Mouse (Mus musculus) megakaryocyte, adult 5-6 weeks (primary cell): ENCODE measurements around the gene Hand1. TPM values are rescaled to one million over a fixed set of nuclear protein-coding genes. Genes with fewer than 3 reads are reported as not detected.
"Not testable (repeated sequence)": the region's sequence is repeated elsewhere in the genome, so short reads cannot be mapped to it uniquely, and the experiment has no call there.

Source experiments
- ATAC-seq: 2 replicates; pipeline ENCODE4 v1.8.0; 2016; ENCODE audit warnings: mild to moderate bottlenecking, inconsistent platforms; ENCODE audit not compliant: poor library complexity, severe bottlenecking
- total RNA-seq, 2 experiments: library from RNA; stranded (forward) in 1 of 2; stranded (reverse) in 1 of 2; fragments of 153-499, 151-499 nt in 1 of 2; fragments of 221-1000, 200-1000 nt in 1 of 2; gene quantifications; 2 replicates each; pipeline versions ENCODE4 v1.2.3 to v1.2.4; 2015 to 2017

Gene Hand1
- total RNA-seq, 2 experiments from 2014 or later, result not detected

- ATAC-seq, result no peak
Observed at GRCm38 (mm10) chr11:57834031-57834430, 1.4 kb upstream of the Hand1 start.

GRCm38 (mm10) chr11:57833296-57833977 lies 819 bp upstream of the Hand1 start:
- no peak for ATAC-seq

GRCm38 (mm10) chr11:57831861-57832260 lies 757 bp downstream of the Hand1 start:
- no peak for ATAC-seq

- ATAC-seq, result no peak
Observed at GRCm38 (mm10) chr11:57831281-57831781, 1.3 kb downstream of the Hand1 start.

- no peak for ATAC-seq
Observed at GRCm38 (mm10) chr11:57829871-57830775, 2.5 kb downstream of the Hand1 start.

GRCm38 (mm10) chr11:57828955-57829870 lies 3.4 kb downstream of the Hand1 start:
- no peak for ATAC-seq

GRCm38 (mm10) chr11:57827915-57828545 lies 4.6 kb downstream of the Hand1 start:
- ATAC-seq, result no peak

GRCm38 (mm10) chr11:57827048-57827914 lies 5.3 kb downstream of the Hand1 start:
- ATAC-seq, result no peak

- ATAC-seq, result not testable (repeated sequence)
Observed at GRCm38 (mm10) chr11:57825234-57825633, 7.4 kb downstream of the Hand1 start.

- ATAC-seq, result no peak
Observed at GRCm38 (mm10) chr11:57823714-57824113, 8.9 kb downstream of the Hand1 start.

- ATAC-seq, result not testable (repeated sequence)
Observed at GRCm38 (mm10) chr11:57823159-57823558, 9.5 kb downstream of the Hand1 start.

- ATAC-seq, result peak; percentile 77
Observed at GRCm38 (mm10) chr11:57819999-57820581, 12.5 kb downstream of the Hand1 start.

- no peak for ATAC-seq
Observed at GRCm38 (mm10) chr11:57818189-57818588, 14.4 kb downstream of the Hand1 start.

- no peak for ATAC-seq
Observed at GRCm38 (mm10) chr11:57813641-57814040, 19.0 kb downstream of the Hand1 start.

- ATAC-seq, result no peak
Observed at GRCm38 (mm10) chr11:57812212-57812611, 20.4 kb downstream of the Hand1 start.

- ATAC-seq, result no peak
Observed at GRCm38 (mm10) chr11:57811006-57811405, 21.6 kb downstream of the Hand1 start.

- no peak for ATAC-seq
Observed at GRCm38 (mm10) chr11:57809732-57810098, 22.9 kb downstream of the Hand1 start.

GRCm38 (mm10) chr11:57809017-57809731 lies 23.4 kb downstream of the Hand1 start:
- no peak for ATAC-seq
